Mouse (Mus musculus) heart, adult 2 months (tissue): ENCODE measurements around the gene Gm10645.

Experiments
- CTCF ChIP-seq: fragments of 200-600 bp; IDR thresholded peaks from 2 replicates; pipeline ENCODE4 v1.8.1; 2022; ENCODE audit warnings: antibody characterized with exemption, mild to moderate bottlenecking, moderate library complexity
- EP300 ChIP-seq: fragments of 200-500 bp; IDR thresholded peaks from 2 replicates; pipeline ENCODE4 v1.6.1; 2011; ENCODE audit warnings: low read depth, low read length, control low read depth; ENCODE audit not compliant: insufficient read depth
- POLR2A ChIP-seq: fragments of 200-500 bp; IDR thresholded peaks from 2 replicates; pipeline ENCODE4 v1.6.1; 2011; ENCODE audit warnings: mild to moderate bottlenecking, low read depth, low read length, control low read depth; ENCODE audit not compliant: insufficient read depth

DNA sequence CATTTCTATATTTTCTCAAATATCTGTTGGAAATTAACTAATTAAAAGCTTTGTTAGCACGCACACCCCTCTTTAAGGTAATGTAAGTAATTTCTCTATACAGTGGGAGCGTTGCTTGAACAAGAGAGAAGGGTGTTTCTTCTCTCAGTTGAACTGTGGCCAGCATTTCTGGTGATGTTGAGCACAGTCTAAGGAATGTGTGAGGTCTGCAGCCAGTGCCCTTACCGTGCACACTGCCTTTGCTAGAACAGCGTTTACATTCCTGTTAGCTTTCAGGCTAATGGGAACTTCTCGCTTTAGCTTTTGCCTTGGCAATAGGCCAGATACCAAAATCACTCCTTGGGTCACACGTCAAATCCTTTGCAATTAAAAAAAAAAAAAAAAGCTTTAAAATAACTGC lies 20.4 kb upstream of the Gm10645 start:
- TF ChIP-seq CTCF: no peak
- TF ChIP-seq POLR2A: no peak
- no peak for TF ChIP-seq EP300
